Mouse (Mus musculus): ENCODE measurements around the gene Yif1a. TPM values are rescaled to one million over a fixed set of nuclear protein-coding genes. Genes with fewer than 3 reads are reported as not detected.

The Yif1a gene
- polyA plus RNA-seq, 1 experiment = 57.6 TPM

- TF ChIP-seq FOSL1 (IDR thresholded peaks at IDR 0.05; ENCODE audit: insufficient read depth, low read length, poor library complexity, severe bottlenecking) (no peak), MAX (IDR thresholded peaks at IDR 0.05) (no peak), CTCF (IDR thresholded peaks at IDR 0.05; ENCODE audit: control insufficient read depth, insufficient read depth, insufficient read length) (no peak), CEBPB (IDR thresholded peaks at IDR 0.05; ENCODE audit: low read depth) (no peak), MYOG (IDR thresholded peaks at IDR 0.05; ENCODE audit: control insufficient read depth, extremely low read depth, insufficient read length) (no peak), USF1 (IDR thresholded peaks at IDR 0.05; ENCODE audit: low read depth) (no peak), MYOD1 (IDR thresholded peaks at IDR 0.05; ENCODE audit: control insufficient read depth, insufficient read length, low read depth) (no peak)
- peaks cover 43% of the 10 kb centered on the region for H3K79me3 ChIP-seq (ENCODE audit: low read depth)
Measured at GRCm38 (mm10) chr19:5051515-5051914, 36.8 kb upstream of the Yif1a start.

GRCm38 (mm10) chr19:5052166-5052822 lies 36.0 kb upstream of the Yif1a start:
- Histone ChIP-seq H3K4me3 (ENCODE audit: insufficient read depth, poor library complexity, severe bottlenecking) (peak overlapping the region; percentile 84), H3K27me3 (ENCODE audit: control insufficient read depth, insufficient read depth, insufficient read length) (no peaks in the 10 kb centered on the region), H3K79me2 (ENCODE audit: control insufficient read depth, insufficient read depth) (peaks cover 52% of the 10 kb centered on the region), H3ac (ENCODE audit: control insufficient read depth, insufficient read length, low read depth) (peak overlapping the region; percentile 28), H3K36me3 (ENCODE audit: control insufficient read depth, insufficient read depth) (peaks cover 58% of the 10 kb centered on the region), H3K79me3 (ENCODE audit: low read depth) (peaks cover 43% of the 10 kb centered on the region)
- no peak for TF ChIP-seq CEBPB (IDR thresholded peaks at IDR 0.05; ENCODE audit: low read depth)
- peak; percentile 74 for TF ChIP-seq MYOD1 (IDR thresholded peaks at IDR 0.05; ENCODE audit: control insufficient read depth, insufficient read length, low read depth)

More at GRCm38 (mm10) chr19:5051515-5051914, 36.8 kb upstream of the Yif1a start:
- Histone ChIP-seq H3K36me3 (ENCODE audit: control insufficient read depth, insufficient read depth) (peaks cover 61% of the 10 kb centered on the region), H3K79me2 (ENCODE audit: control insufficient read depth, insufficient read depth) (peaks cover 52% of the 10 kb centered on the region), H3K27me3 (ENCODE audit: control insufficient read depth, insufficient read depth, insufficient read length) (no peaks in the 10 kb centered on the region), H3K4me3 (ENCODE audit: insufficient read depth, poor library complexity, severe bottlenecking) (peak overlapping the region; percentile 84), H3ac (ENCODE audit: control insufficient read depth, insufficient read length, low read depth) (peak overlapping the region; percentile 87)

- H3K36me3 ChIP-seq (ENCODE audit: control insufficient read depth, insufficient read depth) = peaks cover 53% of the 10 kb centered on the region
- TF ChIP-seq CTCF (IDR thresholded peaks at IDR 0.05; ENCODE audit: control insufficient read depth, insufficient read depth, insufficient read length) = no peak
- TF ChIP-seq FOSL1 (IDR thresholded peaks at IDR 0.05; ENCODE audit: insufficient read depth, low read length, poor library complexity, severe bottlenecking) = no peak
- no peak for TF ChIP-seq CEBPB (IDR thresholded peaks at IDR 0.05; ENCODE audit: low read depth)
- no peak for TF ChIP-seq USF1 (IDR thresholded peaks at IDR 0.05; ENCODE audit: low read depth)
- TF ChIP-seq MYOG (IDR thresholded peaks at IDR 0.05; ENCODE audit: control insufficient read depth, extremely low read depth, insufficient read length) = no peak
- TF ChIP-seq MYOD1 (IDR thresholded peaks at IDR 0.05; ENCODE audit: control insufficient read depth, insufficient read length, low read depth) = no peak
- TF ChIP-seq MAX (IDR thresholded peaks at IDR 0.05) = no peak
- H3ac ChIP-seq (ENCODE audit: control insufficient read depth, insufficient read length, low read depth) = peak overlapping the region; percentile 28
- H3K27me3 ChIP-seq (ENCODE audit: control insufficient read depth, insufficient read depth, insufficient read length) = no peaks in the 10 kb centered on the region
- H3K4me3 ChIP-seq (ENCODE audit: insufficient read depth, poor library complexity, severe bottlenecking) = peak overlapping the region; percentile 84
- H3K79me2 ChIP-seq (ENCODE audit: control insufficient read depth, insufficient read depth) = peaks cover 52% of the 10 kb centered on the region
- peaks cover 42% of the 10 kb centered on the region for H3K79me3 ChIP-seq (ENCODE audit: low read depth)
Measured at GRCm38 (mm10) chr19:5052853-5053252, 35.5 kb upstream of the Yif1a start.

GRCm38 (mm10) chr19:5053909-5054308 lies 34.4 kb upstream of the Yif1a start:
- Histone ChIP-seq H3K79me3 (ENCODE audit: low read depth) (peaks cover 42% of the 10 kb centered on the region), H3K4me3 (ENCODE audit: insufficient read depth, poor library complexity, severe bottlenecking) (no peak overlapping the region), H3ac (ENCODE audit: control insufficient read depth, insufficient read length, low read depth) (no peak overlapping the region), H3K79me2 (ENCODE audit: control insufficient read depth, insufficient read depth) (peaks cover 52% of the 10 kb centered on the region), H3K27me3 (ENCODE audit: control insufficient read depth, insufficient read depth, insufficient read length) (no peaks in the 10 kb centered on the region), H3K36me3 (ENCODE audit: control insufficient read depth, insufficient read depth) (peaks cover 43% of the 10 kb centered on the region)
- TF ChIP-seq CTCF (IDR thresholded peaks at IDR 0.05; ENCODE audit: control insufficient read depth, insufficient read depth, insufficient read length) = peak; percentile 92
- no peak for TF ChIP-seq MYOD1 (IDR thresholded peaks at IDR 0.05; ENCODE audit: control insufficient read depth, insufficient read length, low read depth)
- TF ChIP-seq CEBPB (IDR thresholded peaks at IDR 0.05; ENCODE audit: low read depth) = peak; percentile 76

GRCm38 (mm10) chr19:5056251-5056650 lies 32.1 kb upstream of the Yif1a start:
- Histone ChIP-seq H3K4me3 (ENCODE audit: insufficient read depth, poor library complexity, severe bottlenecking) (no peak overlapping the region), H3K36me3 (ENCODE audit: control insufficient read depth, insufficient read depth) (peaks cover 43% of the 10 kb centered on the region), H3K79me2 (ENCODE audit: control insufficient read depth, insufficient read depth) (peaks cover 44% of the 10 kb centered on the region), H3K27me3 (ENCODE audit: control insufficient read depth, insufficient read depth, insufficient read length) (no peaks in the 10 kb centered on the region), H3K79me3 (ENCODE audit: low read depth) (peaks cover 35% of the 10 kb centered on the region), H3ac (ENCODE audit: control insufficient read depth, insufficient read length, low read depth) (no peak overlapping the region)
- TF ChIP-seq MYOD1 (IDR thresholded peaks at IDR 0.05; ENCODE audit: control insufficient read depth, insufficient read length, low read depth) (no peak), USF1 (IDR thresholded peaks at IDR 0.05; ENCODE audit: low read depth) (no peak), CEBPB (IDR thresholded peaks at IDR 0.05; ENCODE audit: low read depth) (no peak), FOSL1 (IDR thresholded peaks at IDR 0.05; ENCODE audit: insufficient read depth, low read length, poor library complexity, severe bottlenecking) (no peak), MYOG (IDR thresholded peaks at IDR 0.05; ENCODE audit: control insufficient read depth, extremely low read depth, insufficient read length) (no peak), MAX (IDR thresholded peaks at IDR 0.05) (no peak), CTCF (IDR thresholded peaks at IDR 0.05; ENCODE audit: control insufficient read depth, insufficient read depth, insufficient read length) (peak; percentile 39)

Data from C2C12 (cell line).